Mouse (Mus musculus) spleen, adult 2 months (tissue): ENCODE data around the gene Ccnd1.

Experiments used
- CTCF ChIP-seq: fragments of 200-500 bp; IDR thresholded peaks from 2 replicates; pipeline ENCODE4 v1.5.1; 2011; ENCODE audit warnings: mild to moderate bottlenecking, inconsistent platforms; ENCODE audit not compliant: insufficient read depth, insufficient read length, insufficient replicate concordance; ENCODE audit errors: extremely low read depth
- POLR2A ChIP-seq: fragments of 200-500 bp; IDR thresholded peaks from 2 replicates; pipeline ENCODE4 v1.6.1; 2011; ENCODE audit warnings: low read depth, low read length, inconsistent platforms

GRCm38 (mm10) chr7:144907793-144908192 is 31.9 kb downstream of the Ccnd1 start:
- TF ChIP-seq CTCF: no peak
- TF ChIP-seq POLR2A: no peak
